Mouse (Mus musculus): Measurements from ENCODE around the gene Clic5. TPM values are rescaled to one million over a fixed set of nuclear protein-coding genes. Genes with fewer than 3 reads are reported as not detected.

Clic5 gene
- polyA plus RNA-seq (2014; fragmentation: Nextera tagmentation; extraction: Ambion mirVana): 0.09 and 0.27 TPM in 2 replicates

GRCm38 (mm10) chr17:44188042-44188768 is at the start of gene Clic5:
Clic5 (plus strand) TSS chr17:44188584.
- Histone ChIP-seq H3K4me1 (ENCODE audit: control insufficient read depth, insufficient read depth, low read length) (peaks cover 7% of the 10 kb centered on the region), H3K36me3 (ENCODE audit: control insufficient read depth, insufficient read depth, low read length) (no peaks in the 10 kb centered on the region), H3K4me2 (ENCODE audit: low read depth, severe bottlenecking) (peak within 1 kb of the TSS; percentile 57), H3K27ac (replicated peaks; ENCODE audit: low read depth, low read length) (no peak within 1 kb of the TSS), H3K4me3 (ENCODE audit: low read depth, low read length) (peak within 1 kb of the TSS; percentile 15), H3K9ac (ENCODE audit: low read length) (no peak within 1 kb of the TSS), H3K27me3 (ENCODE audit: control insufficient read depth, insufficient read depth, low read length) (peaks cover 8% of the 10 kb centered on the region; the same call in 1 of the 2 replicates), H3K9me3 (ENCODE audit: control insufficient read depth, low read length) (no peaks in the 10 kb centered on the region)
- ATAC-seq (ENCODE audit: insufficient number of reproducible peaks, low FRiP score, low TSS enrichment, low read depth) (no peak), DNase-seq (ENCODE audit: low spot score) (peak; percentile 40)
- WGBS: 3% methylated on average over 24 of the region's 24 CpGs

- Histone ChIP-seq H3K9me3 (ENCODE audit: control insufficient read depth, low read length) (no peaks in the 10 kb centered on the region), H3K4me3 (ENCODE audit: low read depth, low read length) (no peak overlapping the region), H3K27ac (replicated peaks; ENCODE audit: low read depth, low read length) (no peak overlapping the region), H3K4me1 (ENCODE audit: control insufficient read depth, insufficient read depth, low read length) (no peaks in the 10 kb centered on the region), H3K4me2 (ENCODE audit: low read depth, severe bottlenecking) (no peak overlapping the region), H3K36me3 (ENCODE audit: control insufficient read depth, insufficient read depth, low read length) (no peaks in the 10 kb centered on the region), H3K9ac (ENCODE audit: low read length) (no peak overlapping the region), H3K27me3 (ENCODE audit: control insufficient read depth, insufficient read depth, low read length) (no peaks in the 10 kb centered on the region)
- ATAC-seq (ENCODE audit: insufficient number of reproducible peaks, low FRiP score, low TSS enrichment, low read depth): no peak
- DNase-seq (ENCODE audit: low spot score): no peak
- 84% methylated on average over 1 of the region's 1 CpGs for WGBS
These were observed 42.6 kb upstream of the Clic5 start for GRCm38 (mm10) chr17:44145806-44146205.

- Histone ChIP-seq H3K4me1 (ENCODE audit: control insufficient read depth, insufficient read depth, low read length) (no peaks in the 10 kb centered on the region), H3K4me2 (ENCODE audit: low read depth, severe bottlenecking) (no peak overlapping the region), H3K9me3 (ENCODE audit: control insufficient read depth, low read length) (no peaks in the 10 kb centered on the region), H3K27ac (replicated peaks; ENCODE audit: low read depth, low read length) (no peak overlapping the region), H3K9ac (ENCODE audit: low read length) (no peak overlapping the region), H3K36me3 (ENCODE audit: control insufficient read depth, insufficient read depth, low read length) (no peaks in the 10 kb centered on the region), H3K4me3 (ENCODE audit: low read depth, low read length) (no peak overlapping the region), H3K27me3 (ENCODE audit: control insufficient read depth, insufficient read depth, low read length) (no peaks in the 10 kb centered on the region)
- no peak for ATAC-seq (ENCODE audit: insufficient number of reproducible peaks, low FRiP score, low TSS enrichment, low read depth)
- WGBS: 69% methylated on average over 5 of the region's 5 CpGs
- DNase-seq (ENCODE audit: low spot score): no peak
These were observed 40.1 kb upstream of the Clic5 start for GRCm38 (mm10) chr17:44148109-44148846.

GRCm38 (mm10) chr17:44151130-44151529 is 37.3 kb upstream of the Clic5 start:
- H3K4me3 ChIP-seq (ENCODE audit: low read depth, low read length): no peak overlapping the region
- 67% methylated on average over 3 of the region's 3 CpGs for WGBS
- no peak overlapping the region for H3K9ac ChIP-seq (ENCODE audit: low read length)
- ATAC-seq (ENCODE audit: insufficient number of reproducible peaks, low FRiP score, low TSS enrichment, low read depth) (no peak), DNase-seq (ENCODE audit: low spot score) (peak; percentile 58)
- no peaks in the 10 kb centered on the region for H3K9me3 ChIP-seq (ENCODE audit: control insufficient read depth, low read length)
- no peaks in the 10 kb centered on the region for H3K27me3 ChIP-seq (ENCODE audit: control insufficient read depth, insufficient read depth, low read length)
- no peaks in the 10 kb centered on the region for H3K4me1 ChIP-seq (ENCODE audit: control insufficient read depth, insufficient read depth, low read length)
- H3K27ac ChIP-seq (replicated peaks; ENCODE audit: low read depth, low read length): no peak overlapping the region
- no peak overlapping the region for H3K4me2 ChIP-seq (ENCODE audit: low read depth, severe bottlenecking)
- H3K36me3 ChIP-seq (ENCODE audit: control insufficient read depth, insufficient read depth, low read length): no peaks in the 10 kb centered on the region

- Histone ChIP-seq H3K36me3 (ENCODE audit: control insufficient read depth, insufficient read depth, low read length) (no peaks in the 10 kb centered on the region), H3K27me3 (ENCODE audit: control insufficient read depth, insufficient read depth, low read length) (no peaks in the 10 kb centered on the region), H3K27ac (replicated peaks; ENCODE audit: low read depth, low read length) (no peak overlapping the region), H3K4me1 (ENCODE audit: control insufficient read depth, insufficient read depth, low read length) (no peaks in the 10 kb centered on the region), H3K9ac (ENCODE audit: low read length) (no peak overlapping the region), H3K4me3 (ENCODE audit: low read depth, low read length) (no peak overlapping the region), H3K9me3 (ENCODE audit: control insufficient read depth, low read length) (no peaks in the 10 kb centered on the region), H3K4me2 (ENCODE audit: low read depth, severe bottlenecking) (no peak overlapping the region)
- WGBS: 77% methylated on average over 8 of the region's 8 CpGs
- ATAC-seq (ENCODE audit: insufficient number of reproducible peaks, low FRiP score, low TSS enrichment, low read depth) (no peak), DNase-seq (ENCODE audit: low spot score) (no peak)
These were observed 36.5 kb upstream of the Clic5 start for GRCm38 (mm10) chr17:44151889-44152288.

- ATAC-seq (ENCODE audit: insufficient number of reproducible peaks, low FRiP score, low TSS enrichment, low read depth) (no peak), DNase-seq (ENCODE audit: low spot score) (no peak)
- H3K36me3 ChIP-seq (ENCODE audit: control insufficient read depth, insufficient read depth, low read length): no peaks in the 10 kb centered on the region
- no peaks in the 10 kb centered on the region for H3K27me3 ChIP-seq (ENCODE audit: control insufficient read depth, insufficient read depth, low read length)
- H3K4me2 ChIP-seq (ENCODE audit: low read depth, severe bottlenecking): no peak overlapping the region
- no peaks in the 10 kb centered on the region for H3K9me3 ChIP-seq (ENCODE audit: control insufficient read depth, low read length)
- no peak overlapping the region for H3K27ac ChIP-seq (replicated peaks; ENCODE audit: low read depth, low read length)
- WGBS: 33% methylated on average over 5 of the region's 5 CpGs
- H3K4me3 ChIP-seq (ENCODE audit: low read depth, low read length): no peak overlapping the region
- no peaks in the 10 kb centered on the region for H3K4me1 ChIP-seq (ENCODE audit: control insufficient read depth, insufficient read depth, low read length)
- no peak overlapping the region for H3K9ac ChIP-seq (ENCODE audit: low read length)
These were observed 34.5 kb upstream of the Clic5 start for GRCm38 (mm10) chr17:44153871-44154270.

- Histone ChIP-seq H3K4me1 (ENCODE audit: control insufficient read depth, insufficient read depth, low read length) (no peaks in the 10 kb centered on the region), H3K4me2 (ENCODE audit: low read depth, severe bottlenecking) (no peak overlapping the region), H3K4me3 (ENCODE audit: low read depth, low read length) (no peak overlapping the region), H3K27me3 (ENCODE audit: control insufficient read depth, insufficient read depth, low read length) (no peaks in the 10 kb centered on the region), H3K27ac (replicated peaks; ENCODE audit: low read depth, low read length) (no peak overlapping the region), H3K9me3 (ENCODE audit: control insufficient read depth, low read length) (no peaks in the 10 kb centered on the region), H3K36me3 (ENCODE audit: control insufficient read depth, insufficient read depth, low read length) (no peaks in the 10 kb centered on the region), H3K9ac (ENCODE audit: low read length) (no peak overlapping the region)
- DNase-seq (ENCODE audit: low spot score) (no peak), ATAC-seq (ENCODE audit: insufficient number of reproducible peaks, low FRiP score, low TSS enrichment, low read depth) (no peak)
- WGBS: 60% methylated on average over 2 of the region's 2 CpGs
These were observed 33.2 kb upstream of the Clic5 start for GRCm38 (mm10) chr17:44155204-44155603.

GRCm38 (mm10) chr17:44158186-44158585 is 30.2 kb upstream of the Clic5 start:
- H3K27ac ChIP-seq (replicated peaks; ENCODE audit: low read depth, low read length): no peak overlapping the region
- DNase-seq (ENCODE audit: low spot score): no peak
- no peak overlapping the region for H3K9ac ChIP-seq (ENCODE audit: low read length)
- 74% methylated on average over 1 of the region's 1 CpGs for WGBS
- no peaks in the 10 kb centered on the region for H3K36me3 ChIP-seq (ENCODE audit: control insufficient read depth, insufficient read depth, low read length)
- no peaks in the 10 kb centered on the region for H3K9me3 ChIP-seq (ENCODE audit: control insufficient read depth, low read length)
- peaks cover 4% of the 10 kb centered on the region; the same call in 1 of the 2 replicates for H3K4me1 ChIP-seq (ENCODE audit: control insufficient read depth, insufficient read depth, low read length)
- H3K27me3 ChIP-seq (ENCODE audit: control insufficient read depth, insufficient read depth, low read length): no peaks in the 10 kb centered on the region
- ATAC-seq (ENCODE audit: insufficient number of reproducible peaks, low FRiP score, low TSS enrichment, low read depth): no peak
- no peak overlapping the region for H3K4me2 ChIP-seq (ENCODE audit: low read depth, severe bottlenecking)
- H3K4me3 ChIP-seq (ENCODE audit: low read depth, low read length): no peak overlapping the region
